Mouse (Mus musculus) embryonic facial prominence, embryonic 11.5 days (tissue): ENCODE measurements at regions not wholly inside any gene's neighbourhood (a gene's known extent, or its start where the extent isn't known, plus 50 kb on each side); places are given as distances from the start of the nearest gene placed in this dataset.

Experiments used
- ATAC-seq: fragments of 200-750 bp; cut with Nextera tagmentation; replicated peaks from 2 replicates; pipeline ENCODE4 v1.8.0; 2017; ENCODE audit warnings: low read depth; ENCODE audit not compliant: insufficient number of reproducible peaks, low FRiP score, low TSS enrichment
- DNase-seq: peaks from one replicate; pipeline ENCODE4 v3.0.0-alpha.2; 2015; ENCODE audit warnings: low spot score
- H3K27ac ChIP-seq: fragments of 300-500 bp; sonication (generic); replicated peaks from 2 replicates; pipeline ENCODE4 v1.5.1; 2014; ENCODE audit warnings: mild to moderate bottlenecking, low read depth, low read length, control low read depth
- H3K27me3 ChIP-seq: fragments of 300-500 bp; sonication (generic); 2 replicates; pipeline ENCODE4 v1.6.1; 2014; ENCODE audit warnings: mild to moderate bottlenecking, low read length, moderate library complexity, mixed read lengths; ENCODE audit not compliant: control insufficient read depth, insufficient read depth
- H3K36me3 ChIP-seq: fragments of 300-500 bp; sonication (generic); replicated peaks from 2 replicates; pipeline ENCODE4 v1.6.1; 2014; ENCODE audit warnings: low read depth, mild to moderate bottlenecking, low read length, moderate library complexity, mixed read lengths; ENCODE audit not compliant: control insufficient read depth, insufficient read depth
- H3K4me1 ChIP-seq: fragments of 300-500 bp; sonication (generic); 2 replicates; pipeline ENCODE4 v1.6.1; 2014; ENCODE audit warnings: low read length, mixed read lengths; ENCODE audit not compliant: control insufficient read depth, insufficient read depth
- H3K4me2 ChIP-seq: fragments of 300-500 bp; sonication (generic); 2 replicates; pipeline ENCODE4 v1.6.1; 2014; ENCODE audit warnings: low read depth, mild to moderate bottlenecking, control low read depth, low read length, moderate library complexity
- H3K4me3 ChIP-seq: fragments of 300-500 bp; sonication (generic); 2 replicates; pipeline ENCODE4 v1.5.1; 2014; ENCODE audit warnings: low read depth, low read length, control low read depth
- H3K9ac ChIP-seq: fragments of 300-500 bp; sonication (generic); replicated peaks from 2 replicates; pipeline ENCODE4 v1.6.1; 2014; ENCODE audit warnings: mild to moderate bottlenecking, control low read depth, low read length
- H3K9me3 ChIP-seq: fragments of 300-500 bp; sonication (generic); replicated peaks from 2 replicates; pipeline ENCODE4 v1.6.1; 2016; ENCODE audit warnings: mild to moderate bottlenecking, low read length, inconsistent platforms, mixed read lengths; ENCODE audit not compliant: control insufficient read depth
- WGBS: fragments of 180-500 bp; shearing (Covaris S2); extraction: QIAGEN DNeasy Blood & Tissue Kit; methylation state at CpG from one replicate; pipeline ENCODE4 v1.1.7; 2014; 5-methylcytosine and 5-hydroxymethylcytosine counted together

DNA sequence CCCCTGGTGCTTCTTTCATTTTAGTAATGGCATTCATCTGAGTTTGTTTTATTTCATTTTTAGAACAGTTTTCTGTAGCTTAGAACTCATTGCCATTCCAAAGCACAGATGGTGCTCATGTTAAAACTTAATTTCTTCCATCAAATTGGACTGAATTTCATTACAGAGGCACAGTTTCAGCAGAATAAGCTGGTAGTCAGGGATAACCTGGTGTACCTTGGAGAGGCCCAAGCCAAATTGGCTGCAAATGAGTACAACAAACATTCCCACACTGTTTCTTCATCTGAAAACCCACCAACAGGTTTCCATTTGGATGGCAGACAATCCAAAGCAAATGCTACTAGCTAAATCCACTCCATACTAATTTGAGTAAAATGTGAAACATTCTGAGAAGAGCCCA lies 960.2 kb upstream of the Vwc2 start:
- H3K4me3 ChIP-seq, result no peak overlapping the region
- no peak overlapping the region for H3K4me2 ChIP-seq
- no peaks in the 10 kb centered on the region for H3K36me3 ChIP-seq
- H3K9ac ChIP-seq, result no peak overlapping the region
- DNase-seq, result no peak
- no peak for ATAC-seq
- no peaks in the 10 kb centered on the region for H3K27me3 ChIP-seq
- no peaks in the 10 kb centered on the region for H3K9me3 ChIP-seq
- H3K4me1 ChIP-seq, result no peaks in the 10 kb centered on the region
- no peak overlapping the region for H3K27ac ChIP-seq

DNA sequence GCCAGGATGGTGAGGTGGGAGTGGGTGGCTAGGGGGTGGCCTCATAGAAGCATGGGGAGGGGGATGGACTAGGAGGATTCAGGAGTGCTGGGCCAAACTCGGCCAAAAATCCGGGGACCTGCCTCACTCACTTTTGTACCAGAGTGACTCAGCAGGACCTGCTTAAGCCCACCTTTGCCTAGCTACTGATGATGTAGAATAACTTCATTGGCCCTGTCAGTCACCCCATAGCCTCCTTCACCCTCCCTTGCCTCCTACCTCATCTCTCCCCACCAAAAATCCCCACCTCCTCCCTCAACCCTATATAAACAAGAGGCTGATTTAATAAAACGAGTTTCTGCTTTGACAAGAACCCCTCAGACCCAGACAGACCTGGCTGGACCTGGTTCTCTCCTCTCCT lies 920.3 kb upstream of the Vwc2 start:
- WGBS, result 53% methylated on average over 3 of the region's 3 CpGs
- H3K9ac ChIP-seq, result no peak overlapping the region
- no peaks in the 10 kb centered on the region for H3K27me3 ChIP-seq
- H3K27ac ChIP-seq, result no peak overlapping the region
- no peaks in the 10 kb centered on the region for H3K36me3 ChIP-seq
- DNase-seq (no peak), ATAC-seq (no peak)
- no peak overlapping the region for H3K4me2 ChIP-seq
- no peaks in the 10 kb centered on the region for H3K9me3 ChIP-seq
- H3K4me1 ChIP-seq, result no peaks in the 10 kb centered on the region
- no peak overlapping the region for H3K4me3 ChIP-seq

DNA sequence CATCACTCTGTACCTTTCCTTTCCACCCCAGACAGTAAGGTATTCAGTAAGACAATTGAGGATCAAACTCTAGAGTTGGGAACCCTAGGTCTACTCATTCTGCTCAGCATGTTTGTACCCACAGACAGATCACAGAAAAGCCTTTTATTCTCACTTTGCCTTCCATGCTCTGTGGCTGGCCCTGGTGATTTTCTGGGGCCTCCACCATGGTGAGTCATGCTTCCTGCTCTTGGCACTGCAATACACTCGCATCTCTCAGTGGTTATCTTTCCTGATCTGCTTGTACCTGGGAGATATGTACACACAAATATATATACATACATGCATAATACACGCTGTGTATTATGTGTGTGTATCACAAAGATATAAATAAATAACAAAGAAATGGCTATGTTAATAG lies 919.2 kb upstream of the Vwc2 start:
- Histone ChIP-seq H3K27me3 (no peaks in the 10 kb centered on the region), H3K4me2 (no peak overlapping the region), H3K9ac (no peak overlapping the region), H3K27ac (no peak overlapping the region), H3K4me1 (no peaks in the 10 kb centered on the region), H3K4me3 (no peak overlapping the region), H3K36me3 (no peaks in the 10 kb centered on the region), H3K9me3 (no peaks in the 10 kb centered on the region)
- DNase-seq (no peak), ATAC-seq (no peak)
- WGBS, result 78% methylated on average over 2 of the region's 2 CpGs

DNA sequence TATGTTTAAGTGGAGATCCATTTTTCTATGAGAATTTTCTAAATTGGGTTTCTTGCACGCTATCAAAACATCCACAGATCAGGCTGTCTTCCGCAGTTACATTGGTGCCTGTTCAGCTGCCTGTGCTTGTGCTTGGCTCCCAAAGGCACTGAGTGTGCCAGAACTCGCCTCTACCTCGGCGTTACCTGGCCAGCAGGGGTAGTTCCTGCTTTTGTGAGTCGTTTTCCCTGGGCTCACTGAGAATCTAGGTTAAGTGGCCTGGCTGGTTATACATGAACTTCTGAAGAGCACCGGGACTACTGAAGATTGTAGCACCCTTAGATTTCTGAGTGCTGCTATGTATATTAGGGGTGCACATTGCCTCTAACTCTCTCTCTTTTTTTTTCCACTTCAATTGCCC lies 913.0 kb upstream of the Vwc2 start:
- H3K27ac ChIP-seq, result no peak overlapping the region
- ATAC-seq (no peak), DNase-seq (no peak)
- no peaks in the 10 kb centered on the region for H3K4me1 ChIP-seq
- WGBS, result 87% methylated on average over 7 of the region's 7 CpGs
- no peak overlapping the region for H3K4me2 ChIP-seq
- H3K9ac ChIP-seq, result no peak overlapping the region
- H3K36me3 ChIP-seq, result no peaks in the 10 kb centered on the region
- H3K4me3 ChIP-seq, result no peak overlapping the region
- H3K27me3 ChIP-seq, result no peaks in the 10 kb centered on the region
- H3K9me3 ChIP-seq, result no peaks in the 10 kb centered on the region

DNA sequence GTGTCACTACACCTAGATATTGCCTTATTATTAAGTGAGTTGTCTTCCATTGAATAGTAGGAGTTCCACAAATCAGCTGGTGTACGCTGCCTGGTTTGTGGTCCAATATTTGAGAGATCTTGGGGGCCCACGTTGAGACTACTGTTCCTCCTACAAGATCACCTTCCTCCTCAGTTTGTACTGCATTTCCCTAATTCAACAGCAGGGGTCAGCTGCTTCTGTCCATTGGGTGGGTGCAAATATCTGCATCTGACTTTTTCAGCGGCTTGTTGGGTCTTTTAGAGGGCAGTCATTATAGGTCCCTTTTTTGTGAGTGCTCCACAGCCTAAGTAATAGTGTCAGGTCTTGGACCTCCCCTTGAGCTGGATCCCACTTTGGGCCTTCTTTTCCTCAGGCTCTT lies 908.8 kb upstream of the Vwc2 start:
- Histone ChIP-seq H3K36me3 (no peaks in the 10 kb centered on the region), H3K27me3 (no peaks in the 10 kb centered on the region), H3K9ac (no peak overlapping the region), H3K4me2 (no peak overlapping the region), H3K9me3 (no peaks in the 10 kb centered on the region), H3K4me1 (no peaks in the 10 kb centered on the region), H3K27ac (no peak overlapping the region), H3K4me3 (no peak overlapping the region)
- 68% methylated on average over 3 of the region's 3 CpGs for WGBS
- no peak for ATAC-seq
- DNase-seq, result no peak
